Mouse (Mus musculus): ENCODE data around the gene Odf3b. TPM values are rescaled to one million over a fixed set of nuclear protein-coding genes. Genes with fewer than 3 reads are reported as not detected.
A peak's percentile ranks its signal among the peaks of the same experiment; 100 is the strongest.

Odf3b gene
- polyA plus RNA-seq, 1 experiment from 2014 or later: 0.96 TPM

DNA sequence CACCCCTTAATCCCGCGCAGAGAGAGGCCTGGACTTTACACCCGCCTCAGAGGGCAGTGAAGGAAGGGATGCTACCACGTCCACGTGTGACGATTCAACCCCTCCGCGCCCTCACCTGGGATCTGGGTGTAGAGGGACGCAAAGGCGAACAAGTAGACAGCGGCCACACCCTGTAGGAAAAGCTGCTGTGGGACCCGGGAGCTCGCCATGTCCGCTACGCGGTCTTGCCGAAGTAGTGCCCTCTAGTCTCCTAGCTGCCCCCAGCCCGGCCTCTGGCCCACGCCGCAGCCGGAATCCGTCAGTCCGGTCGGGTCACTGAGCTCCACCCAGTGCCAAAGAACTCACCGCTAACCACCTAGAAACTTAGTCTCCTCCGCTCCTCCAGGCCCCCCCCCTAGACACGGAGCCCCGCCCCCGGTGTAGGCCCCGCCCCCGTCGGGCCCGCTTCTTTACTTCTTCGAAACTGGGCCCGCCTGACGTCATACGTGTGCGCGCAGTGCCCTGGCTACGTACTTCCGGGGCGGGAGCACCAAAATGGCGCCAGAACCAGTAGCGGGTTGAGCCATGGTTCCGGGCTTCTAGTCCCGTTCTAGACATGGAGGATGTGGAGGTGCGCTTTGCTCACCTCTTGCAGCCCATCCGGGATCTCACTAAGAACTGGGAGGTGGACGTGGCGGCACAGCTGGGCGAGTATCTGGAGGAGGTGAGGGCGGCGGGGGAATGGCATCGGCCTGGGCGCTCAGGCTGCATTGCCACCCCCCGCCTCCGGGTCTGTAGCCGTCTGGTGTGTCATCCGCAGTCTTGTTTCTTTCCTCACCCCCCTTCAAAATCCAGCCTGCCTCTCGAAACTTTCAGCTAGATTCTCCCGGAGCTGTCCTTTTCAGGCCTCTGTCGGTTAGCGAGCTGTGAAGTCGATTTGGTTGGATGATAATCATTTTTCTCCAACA lies 23.6 kb downstream of the Odf3b start, which contains the start of the genes Lmf2 and Ncaph2:
Gene Lmf2 (minus strand): TSS at position 419 of the 947 bp plus-strand sequence.
Gene Ncaph2 (plus strand): TSS at position 479 of the 947 bp plus-strand sequence.
- ATAC-seq (replicated peaks; ENCODE audit: insufficient number of reproducible peaks, insufficient read depth, low FRiP score, low read depth): peak; percentile 91
- no peaks in the 10 kb centered on the region for H3K9me3 ChIP-seq (replicated peaks)
- peak within 1 kb of the TSS; percentile 87 for H3K27ac ChIP-seq
- WGBS: under 1% methylated on average over 64 of the region's 64 CpGs
- peak within 1 kb of the TSS; percentile 69 for H3K4me2 ChIP-seq
- H3K27me3 ChIP-seq: no peaks in the 10 kb centered on the region
- H3K9ac ChIP-seq: peak within 1 kb of the TSS; percentile 91
- peaks cover 42% of the 10 kb centered on the region for H3K4me1 ChIP-seq (replicated peaks)
- peak within 1 kb of the TSS; percentile 86 for H3K4me3 ChIP-seq
- H3K36me3 ChIP-seq: peaks cover 35% of the 10 kb centered on the region

DNA sequence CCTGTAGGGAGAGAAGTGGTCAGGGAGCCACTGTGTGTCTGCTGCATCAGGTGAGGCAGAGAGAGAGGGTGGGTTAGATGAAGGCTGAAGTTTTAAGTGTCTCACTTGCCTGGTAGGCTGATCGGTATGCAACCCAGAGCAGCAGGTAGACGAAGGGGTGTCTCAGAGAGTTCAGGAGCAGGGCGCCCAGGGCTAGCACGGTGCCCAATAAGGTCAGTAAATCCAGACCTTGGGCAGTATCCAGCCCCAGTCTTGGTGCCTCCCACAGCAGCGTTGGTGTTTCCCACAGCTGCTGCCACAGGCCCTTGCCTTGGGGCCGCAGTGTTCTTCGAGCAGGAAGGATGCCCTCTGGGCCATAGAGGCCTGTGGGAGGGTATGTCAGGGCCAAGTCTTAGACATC lies 24.6 kb downstream of the Odf3b start:
- no peak for ATAC-seq (replicated peaks; ENCODE audit: insufficient number of reproducible peaks, insufficient read depth, low FRiP score, low read depth)
- Histone ChIP-seq H3K9ac (peak overlapping the region; percentile 91), H3K27me3 (no peaks in the 10 kb centered on the region), H3K27ac (no peak overlapping the region), H3K4me1 (replicated peaks) (peaks cover 42% of the 10 kb centered on the region), H3K9me3 (replicated peaks) (no peaks in the 10 kb centered on the region), H3K4me2 (peak overlapping the region; percentile 69), H3K4me3 (peak overlapping the region; percentile 86), H3K36me3 (peaks cover 36% of the 10 kb centered on the region)
- 73% methylated on average over 7 of the region's 7 CpGs for WGBS

- Histone ChIP-seq H3K4me1 (replicated peaks) (peaks cover 37% of the 10 kb centered on the region), H3K4me3 (no peak overlapping the region), H3K9ac (no peak overlapping the region), H3K36me3 (peaks cover 36% of the 10 kb centered on the region), H3K9me3 (replicated peaks) (no peaks in the 10 kb centered on the region), H3K27me3 (no peaks in the 10 kb centered on the region), H3K4me2 (peak overlapping the region; percentile 69), H3K27ac (no peak overlapping the region)
- no peak for ATAC-seq (replicated peaks; ENCODE audit: insufficient number of reproducible peaks, insufficient read depth, low FRiP score, low read depth)
- 95% methylated on average over 16 of the region's 16 CpGs for WGBS
These were observed 25.2 kb downstream of the Odf3b start for GRCm38 (mm10) chr15:89353837-89354236.

DNA sequence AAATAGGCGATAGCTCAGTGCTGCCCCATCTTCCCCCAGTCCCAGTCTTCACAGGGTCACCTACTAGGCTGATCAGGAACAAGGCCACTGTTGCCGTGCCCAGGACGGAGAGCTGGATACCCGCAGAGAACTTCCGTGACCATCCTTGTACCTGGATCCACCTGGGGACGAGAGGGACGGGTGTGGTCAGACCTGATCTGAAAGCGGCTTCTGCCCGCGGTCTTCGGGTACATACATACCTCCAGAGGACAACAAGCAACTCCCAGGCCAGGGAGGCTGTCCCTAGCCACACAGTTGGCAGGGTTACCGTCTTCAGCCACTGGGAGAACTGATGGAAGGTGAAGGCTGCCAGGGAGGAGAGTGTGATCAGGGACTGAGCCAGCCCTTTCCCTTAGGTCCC lies 26.3 kb downstream of the Odf3b start:
- H3K4me1 ChIP-seq (replicated peaks): peaks cover 29% of the 10 kb centered on the region

GRCm38 (mm10) chr15:89352054-89352453 lies 27.0 kb downstream of the Odf3b start:
- Histone ChIP-seq H3K36me3 (peaks cover 36% of the 10 kb centered on the region), H3K27me3 (no peaks in the 10 kb centered on the region), H3K4me2 (no peak overlapping the region), H3K27ac (no peak overlapping the region), H3K4me1 (replicated peaks) (peaks cover 22% of the 10 kb centered on the region), H3K4me3 (no peak overlapping the region), H3K9me3 (replicated peaks) (no peaks in the 10 kb centered on the region), H3K9ac (no peak overlapping the region)
- 93% methylated on average over 14 of the region's 14 CpGs for WGBS
- no peak for ATAC-seq (replicated peaks; ENCODE audit: insufficient number of reproducible peaks, insufficient read depth, low FRiP score, low read depth)

More for the DNA sequence above, 26.3 kb downstream of the Odf3b start:
- Histone ChIP-seq H3K27me3 (no peaks in the 10 kb centered on the region), H3K9me3 (replicated peaks) (no peaks in the 10 kb centered on the region), H3K4me2 (no peak overlapping the region), H3K27ac (no peak overlapping the region), H3K9ac (no peak overlapping the region), H3K36me3 (peaks cover 36% of the 10 kb centered on the region), H3K4me3 (no peak overlapping the region)
- ATAC-seq (replicated peaks; ENCODE audit: insufficient number of reproducible peaks, insufficient read depth, low FRiP score, low read depth): no peak
- WGBS: 94% methylated on average over 12 of the region's 12 CpGs

DNA sequence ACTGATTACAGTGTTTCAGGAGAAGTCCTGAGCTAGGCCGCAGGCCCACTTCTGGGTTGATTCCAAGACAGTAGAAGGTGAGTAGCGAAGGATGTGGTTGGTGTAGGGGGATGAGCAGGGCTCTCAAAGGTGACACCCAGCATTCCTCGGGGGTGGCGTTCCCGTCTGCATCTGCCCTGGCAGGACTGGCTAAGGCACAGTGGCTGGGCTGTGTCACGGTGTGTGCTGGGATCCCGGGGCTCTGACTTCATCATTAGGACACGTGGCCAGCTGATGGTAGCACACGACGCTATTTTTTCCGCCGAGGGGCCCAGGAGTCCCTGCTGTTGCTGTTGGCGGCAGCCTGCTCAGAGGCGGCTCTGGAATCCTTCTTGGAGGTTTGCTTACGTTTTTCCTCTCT lies 27.8 kb downstream of the Odf3b start:
- 0 out of 2 replicates have a peak overlapping the region, but pooled peaks have one; percentile 34 for H3K27ac ChIP-seq
- no peak overlapping the region for H3K4me2 ChIP-seq
- 74% methylated on average over 15 of the region's 15 CpGs for WGBS
- no peaks in the 10 kb centered on the region for H3K9me3 ChIP-seq (replicated peaks)
- peaks cover 15% of the 10 kb centered on the region for H3K4me1 ChIP-seq (replicated peaks)
- H3K9ac ChIP-seq: no peak overlapping the region
- no peaks in the 10 kb centered on the region for H3K27me3 ChIP-seq
- H3K36me3 ChIP-seq: peaks cover 36% of the 10 kb centered on the region
- H3K4me3 ChIP-seq: no peak overlapping the region
- no peak for ATAC-seq (replicated peaks; ENCODE audit: insufficient number of reproducible peaks, insufficient read depth, low FRiP score, low read depth)

DNA sequence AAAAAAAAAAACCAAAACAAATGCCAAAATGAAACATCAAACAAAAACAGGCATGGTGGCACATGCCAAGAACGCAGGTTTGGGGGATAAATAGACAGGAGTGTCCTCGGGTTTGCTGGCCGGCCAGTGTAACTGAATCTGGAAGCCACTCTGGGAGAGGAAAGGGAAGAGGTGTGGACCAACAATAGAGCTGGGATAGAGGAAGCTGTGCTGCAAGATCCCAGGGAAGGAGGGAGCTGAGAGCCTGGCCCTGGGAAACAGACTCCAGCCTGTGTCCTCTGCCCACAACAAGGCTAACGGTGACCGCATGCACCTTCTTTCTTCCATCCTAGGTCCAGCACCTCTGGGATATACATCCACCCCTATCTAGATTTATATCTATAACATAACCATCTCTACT lies 28.6 kb downstream of the Odf3b start:
- no peak for ATAC-seq (replicated peaks; ENCODE audit: insufficient number of reproducible peaks, insufficient read depth, low FRiP score, low read depth)
- 78% methylated on average over 5 of the region's 5 CpGs for WGBS

DNA sequence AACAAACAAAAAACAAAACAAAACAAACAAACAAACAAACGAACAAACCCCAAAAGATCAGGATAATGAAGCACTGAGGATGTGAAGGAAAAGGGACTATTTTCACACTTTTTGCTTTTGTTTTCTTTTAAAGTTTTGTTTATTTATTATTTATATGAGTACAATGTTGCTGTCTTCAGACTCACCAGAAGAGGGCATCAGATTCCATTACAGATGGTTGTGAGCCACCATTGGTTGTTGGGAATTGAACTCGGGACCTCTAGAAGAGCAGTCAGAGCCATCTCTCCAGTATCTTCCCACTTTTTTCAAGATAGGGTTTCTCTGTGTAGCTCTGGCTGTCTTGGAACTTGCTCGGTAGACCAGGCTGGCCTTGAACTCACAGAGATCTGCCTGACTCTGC lies 35.8 kb downstream of the Odf3b start:
- Histone ChIP-seq H3K27ac (no peak overlapping the region), H3K36me3 (no peaks in the 10 kb centered on the region), H3K9me3 (replicated peaks) (no peaks in the 10 kb centered on the region), H3K4me2 (no peak overlapping the region), H3K4me1 (replicated peaks) (no peaks in the 10 kb centered on the region), H3K4me3 (no peak overlapping the region), H3K27me3 (no peaks in the 10 kb centered on the region), H3K9ac (no peak overlapping the region)
- ATAC-seq (replicated peaks; ENCODE audit: insufficient number of reproducible peaks, insufficient read depth, low FRiP score, low read depth): no peak
- 76% methylated on average over 3 of the region's 3 CpGs for WGBS

More for the DNA sequence above, 28.6 kb downstream of the Odf3b start:
- Histone ChIP-seq H3K4me3 (no peak overlapping the region), H3K27ac (peak overlapping the region; percentile 34; the same call in 1 of the 2 replicates), H3K4me2 (no peak overlapping the region), H3K9ac (no peak overlapping the region), H3K4me1 (replicated peaks) (peaks cover 14% of the 10 kb centered on the region), H3K9me3 (replicated peaks) (no peaks in the 10 kb centered on the region), H3K27me3 (no peaks in the 10 kb centered on the region), H3K36me3 (peaks cover 36% of the 10 kb centered on the region)

- Histone ChIP-seq H3K27ac (no peak overlapping the region), H3K9me3 (replicated peaks) (no peaks in the 10 kb centered on the region), H3K9ac (no peak overlapping the region), H3K4me1 (replicated peaks) (no peaks in the 10 kb centered on the region), H3K4me2 (no peak overlapping the region), H3K36me3 (no peaks in the 10 kb centered on the region), H3K27me3 (no peaks in the 10 kb centered on the region), H3K4me3 (no peak overlapping the region)
- ATAC-seq (replicated peaks; ENCODE audit: insufficient number of reproducible peaks, insufficient read depth, low FRiP score, low read depth): no peak
- WGBS: 44% methylated on average over 1 of the region's 1 CpGs
These were observed 37.4 kb downstream of the Odf3b start for GRCm38 (mm10) chr15:89341678-89342077.

DNA sequence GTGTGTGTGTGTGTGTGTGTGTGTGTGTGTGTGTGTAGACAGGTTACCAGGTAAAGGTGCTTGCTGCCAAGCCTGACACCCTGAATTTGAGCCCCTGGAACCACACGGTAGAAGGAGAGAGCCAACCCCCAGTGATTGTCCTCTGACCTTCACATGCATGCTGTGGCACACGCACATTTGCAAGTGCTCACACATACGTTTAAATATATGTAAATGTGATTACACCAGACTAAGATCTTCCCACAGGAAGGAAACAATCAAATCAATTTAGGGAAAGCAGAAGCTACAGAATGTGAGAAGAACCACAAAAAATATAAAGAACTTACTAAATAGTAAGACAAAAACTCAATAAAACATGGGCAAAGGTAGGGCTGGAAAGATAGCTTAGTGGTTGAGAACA lies 38.9 kb downstream of the Odf3b start:
- no peaks in the 10 kb centered on the region for H3K9me3 ChIP-seq (replicated peaks)
- H3K27me3 ChIP-seq: no peaks in the 10 kb centered on the region
- no peak overlapping the region for H3K27ac ChIP-seq
- no peaks in the 10 kb centered on the region for H3K36me3 ChIP-seq
- 70% methylated on average over 3 of the region's 3 CpGs for WGBS
- ATAC-seq (replicated peaks; ENCODE audit: insufficient number of reproducible peaks, insufficient read depth, low FRiP score, low read depth): no peak
- H3K4me3 ChIP-seq: no peak overlapping the region
- H3K4me1 ChIP-seq (replicated peaks): no peaks in the 10 kb centered on the region
- H3K9ac ChIP-seq: no peak overlapping the region
- H3K4me2 ChIP-seq: no peak overlapping the region

GRCm38 (mm10) chr15:89339696-89340095 lies 39.4 kb downstream of the Odf3b start:
- no peaks in the 10 kb centered on the region for H3K27me3 ChIP-seq
- no peaks in the 10 kb centered on the region for H3K4me1 ChIP-seq (replicated peaks)
- no peak overlapping the region for H3K4me3 ChIP-seq
- no peak overlapping the region for H3K9ac ChIP-seq
- WGBS: 67% methylated on average over 2 of the region's 2 CpGs
- H3K4me2 ChIP-seq: no peak overlapping the region
- H3K9me3 ChIP-seq (replicated peaks): no peaks in the 10 kb centered on the region
- H3K27ac ChIP-seq: no peak overlapping the region
- no peaks in the 10 kb centered on the region for H3K36me3 ChIP-seq
- ATAC-seq (replicated peaks; ENCODE audit: insufficient number of reproducible peaks, insufficient read depth, low FRiP score, low read depth): no peak

Measured in heart, embryonic 15.5 days (tissue).